Mouse (Mus musculus) left cerebral cortex, adult 8-10 months (tissue): ENCODE measurements around the gene Capn2. TPM values are rescaled to one million over a fixed set of nuclear protein-coding genes. Genes with fewer than 3 reads are reported as not detected.

Experiments
- DNase-seq, 2 experiments: peaks; one replicate each; pipeline ENCODE4 v3.0.0; 2022; ENCODE audit warnings: low spot score in 2 of 2
- total RNA-seq, 4 experiments: library from RNA; stranded (reverse); gene quantifications; 2 replicates each; pipeline ENCODE4 v1.2.4; 2022

Gene Capn2
- total RNA-seq, 4 experiments from 2014 or later, result 66.6 to 73.1 (median 71.6) TPM

DNA sequence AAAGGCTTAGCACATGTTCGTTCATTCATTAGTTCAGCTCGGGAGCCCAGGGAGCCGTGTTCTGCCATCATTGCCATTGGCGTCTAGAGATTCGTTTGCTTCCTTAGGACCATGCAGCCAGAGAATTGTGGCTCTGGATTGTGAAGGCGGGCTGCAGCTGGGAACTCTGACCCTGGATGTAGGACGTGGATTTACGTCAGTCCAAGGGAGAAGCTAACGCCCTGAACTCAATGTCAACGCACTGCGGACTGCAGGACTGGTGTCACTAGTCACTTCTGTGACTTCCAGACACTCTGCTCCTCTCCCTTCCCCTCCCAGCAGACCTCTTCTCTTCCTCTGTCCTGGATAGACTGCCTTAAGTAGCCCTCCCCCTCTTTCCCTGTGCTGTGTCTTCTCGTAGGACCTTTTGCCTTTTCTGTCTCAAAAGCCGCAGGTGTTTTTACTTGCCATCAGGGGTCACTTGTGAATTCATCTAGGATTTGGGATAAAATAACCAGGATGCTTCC lies 9.9 kb upstream of the Capn2 start:
- no peak for DNase-seq

DNA sequence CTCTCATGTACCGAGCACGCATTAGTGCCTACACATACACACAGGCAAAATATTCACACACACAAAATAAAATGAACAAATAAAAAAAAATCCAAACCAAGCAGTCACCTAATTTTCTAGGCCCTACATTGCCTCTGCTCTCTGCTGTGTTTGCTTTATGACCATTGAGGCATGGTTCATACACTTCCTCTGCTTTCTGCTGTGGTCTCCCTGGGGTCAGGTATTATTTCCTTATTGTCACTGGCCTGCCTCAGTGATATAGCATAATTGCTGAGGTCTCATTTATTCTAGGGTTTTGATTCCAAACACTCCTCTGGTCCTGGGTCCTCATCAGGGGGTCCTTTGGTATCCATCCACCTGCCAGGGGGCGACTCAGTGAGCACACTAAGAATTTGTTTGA lies 8.2 kb upstream of the Capn2 start:
- DNase-seq, result no peak

DNA sequence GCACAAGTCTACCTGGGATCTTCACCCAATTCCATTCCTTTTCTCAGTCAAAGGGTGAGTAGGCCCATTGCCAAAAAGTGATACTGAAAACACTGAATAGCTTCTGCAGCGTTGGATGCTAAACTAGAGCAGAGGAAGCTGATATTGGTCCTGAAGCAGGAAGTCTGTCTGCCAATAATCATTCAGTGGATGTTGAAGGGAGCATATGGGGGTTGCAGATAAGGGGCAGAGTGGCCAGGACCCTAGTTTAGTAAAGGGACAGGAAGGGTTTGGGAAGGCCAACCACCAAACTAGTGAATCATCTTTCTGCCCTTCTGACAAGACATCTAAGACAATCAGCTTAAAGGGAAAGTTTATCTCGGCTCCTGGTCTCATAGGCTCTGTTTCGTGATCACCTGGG lies 6.3 kb upstream of the Capn2 start:
- DNase-seq, result no peak

DNA sequence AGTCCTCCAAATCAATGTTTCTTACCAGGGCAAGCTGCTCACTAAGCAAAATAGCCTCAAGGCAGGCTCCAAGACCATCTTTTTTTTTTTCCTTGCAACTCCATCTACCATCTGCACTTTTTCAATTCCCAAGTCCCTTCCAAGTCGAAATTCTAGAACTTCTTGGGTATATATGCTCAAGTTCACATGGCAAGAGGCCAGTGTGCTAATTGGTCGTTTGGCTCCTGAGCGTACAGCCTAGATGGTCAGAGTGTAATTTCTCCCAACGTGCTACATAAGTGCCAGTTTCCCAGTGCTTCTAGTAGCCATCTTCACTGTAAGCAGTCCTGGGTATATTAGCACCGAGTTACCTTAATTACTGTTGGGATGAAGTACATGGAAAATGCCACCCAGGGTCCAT lies 5.6 kb upstream of the Capn2 start:
- no peak for DNase-seq

DNA sequence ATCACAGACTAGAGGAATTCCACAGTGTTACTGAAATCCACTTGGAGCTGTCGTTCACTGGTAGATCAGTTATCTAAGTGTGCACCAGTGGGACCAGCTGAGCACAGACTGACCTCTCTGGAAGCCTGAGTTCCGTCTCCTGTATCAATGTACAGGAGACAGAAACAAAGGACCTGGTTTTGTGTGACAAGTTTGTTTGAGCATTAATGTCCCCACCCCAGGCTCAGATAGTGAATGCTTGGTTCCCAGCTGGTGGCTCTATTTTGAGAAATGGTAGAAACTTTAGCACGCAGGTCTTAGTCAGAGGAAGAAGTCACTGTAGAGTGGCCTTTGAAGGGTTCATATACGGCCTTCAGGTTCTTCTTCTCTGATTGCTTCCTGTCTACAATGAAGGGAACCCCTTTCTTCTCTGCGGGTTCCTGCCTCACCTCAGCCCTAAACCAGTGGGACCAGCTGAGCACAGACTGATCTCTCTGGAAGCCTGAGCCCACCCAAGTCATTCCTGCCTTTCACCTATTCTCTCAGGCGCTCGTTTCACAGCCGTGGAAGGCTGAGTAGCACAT lies 3.6 kb upstream of the Capn2 start:
- no peak for DNase-seq

DNA sequence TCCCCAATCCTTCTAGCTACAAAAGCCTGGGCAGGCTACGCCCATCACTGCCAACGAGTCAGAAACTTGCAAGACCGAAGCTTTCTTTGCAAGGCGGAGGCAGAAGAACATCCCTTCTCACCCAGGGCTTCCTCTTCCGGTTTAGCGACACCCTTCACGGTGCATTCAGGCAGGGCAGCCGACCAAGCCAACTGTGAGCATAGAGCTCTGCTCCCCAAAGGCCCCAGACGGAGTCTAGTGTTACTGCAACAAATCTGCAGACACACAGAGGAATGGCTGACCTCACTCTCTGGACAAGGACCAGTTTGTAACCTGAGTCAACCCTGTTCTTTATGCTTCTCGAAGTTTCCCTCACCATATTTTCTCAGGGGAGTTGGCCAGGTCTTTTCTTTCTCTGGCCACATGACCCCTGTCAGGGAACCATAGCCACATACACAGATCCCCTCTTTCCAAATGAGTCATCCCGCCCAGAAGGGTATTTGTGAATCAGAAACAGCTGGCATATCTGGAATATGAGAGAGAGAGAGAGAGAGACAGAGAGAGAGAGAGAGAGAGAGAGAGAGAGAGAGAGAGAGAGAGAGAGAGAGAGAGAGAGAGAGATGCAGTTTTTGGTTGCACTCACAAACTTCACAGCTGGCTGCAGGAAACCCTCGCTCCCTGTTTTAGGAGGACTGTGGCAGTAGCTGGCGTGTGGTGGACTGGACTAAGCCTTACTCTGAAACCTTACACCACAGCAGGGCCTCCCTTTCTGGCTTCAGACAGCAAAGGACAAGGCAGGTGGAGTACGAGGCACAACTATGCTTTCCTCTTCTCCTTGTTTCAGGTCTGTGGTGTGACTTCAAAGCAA lies 2.9 kb upstream of the Capn2 start:
- DNase-seq, result no peak

DNA sequence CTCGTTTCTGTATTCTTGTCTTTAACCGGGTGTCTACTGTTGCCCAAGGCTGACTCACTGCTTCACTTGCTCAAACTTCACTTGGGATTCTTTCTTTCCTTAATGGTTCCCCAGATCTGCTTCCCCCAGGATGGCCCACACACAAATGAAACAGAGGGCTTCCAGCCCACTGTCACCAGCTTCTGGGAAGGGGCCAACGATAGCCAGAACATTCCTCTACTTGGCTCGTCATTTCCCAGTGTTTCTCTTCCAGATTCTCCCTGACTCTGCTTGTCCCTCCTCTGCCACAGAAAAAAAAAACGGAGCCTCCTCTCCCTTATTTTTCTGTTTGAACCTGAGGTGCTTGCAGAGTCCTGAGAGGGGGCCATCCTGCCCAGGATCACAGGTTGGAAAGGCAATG lies 1.9 kb upstream of the Capn2 start:
- DNase-seq, result no peak

DNA sequence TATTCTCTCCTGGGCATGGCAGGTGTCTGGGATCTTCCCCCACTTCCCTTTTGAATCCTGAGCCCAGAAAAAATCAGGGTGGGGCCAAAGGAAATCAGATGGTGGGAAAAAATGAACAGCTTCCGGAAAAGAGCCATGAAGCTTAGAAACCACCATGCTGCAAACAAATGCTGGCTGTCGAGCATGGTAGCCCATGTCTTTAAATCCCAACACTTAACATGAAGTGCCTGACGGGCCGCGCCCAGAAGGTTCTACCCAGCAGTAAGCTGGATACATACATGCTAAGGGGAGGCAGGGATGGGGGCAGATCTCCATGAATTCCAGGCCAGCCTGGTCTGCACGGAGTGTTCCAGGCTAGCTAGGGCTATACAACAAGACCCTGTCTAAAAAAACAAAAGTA lies 1.4 kb upstream of the Capn2 start:
- no peak for DNase-seq

DNA sequence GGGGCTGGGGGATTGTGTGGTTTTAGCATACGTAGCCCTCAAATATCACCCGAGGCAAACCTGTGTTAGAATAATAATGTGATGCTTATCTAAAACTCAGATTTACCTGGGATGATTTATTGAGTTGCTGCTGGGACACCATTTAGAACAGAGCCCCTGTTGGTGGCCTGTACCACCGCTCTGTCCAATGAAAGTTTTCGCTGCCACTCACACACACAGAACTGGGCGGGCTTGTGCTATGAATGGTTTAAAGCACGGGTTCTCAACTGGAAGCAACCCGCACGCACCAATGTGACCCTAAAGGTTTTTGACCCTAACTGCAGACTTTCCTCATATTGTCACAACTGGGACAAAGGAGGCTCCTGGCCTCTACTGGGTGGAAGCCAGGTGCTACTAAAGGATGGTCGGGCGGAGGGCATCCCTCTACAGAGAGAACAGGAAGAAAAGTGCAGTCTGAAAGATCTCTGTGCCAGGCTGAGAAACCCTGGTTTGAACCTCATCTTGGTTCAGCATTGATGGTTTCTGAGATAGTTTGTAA lies 804 bp upstream of the Capn2 start:
- DNase-seq, result no peak

DNA sequence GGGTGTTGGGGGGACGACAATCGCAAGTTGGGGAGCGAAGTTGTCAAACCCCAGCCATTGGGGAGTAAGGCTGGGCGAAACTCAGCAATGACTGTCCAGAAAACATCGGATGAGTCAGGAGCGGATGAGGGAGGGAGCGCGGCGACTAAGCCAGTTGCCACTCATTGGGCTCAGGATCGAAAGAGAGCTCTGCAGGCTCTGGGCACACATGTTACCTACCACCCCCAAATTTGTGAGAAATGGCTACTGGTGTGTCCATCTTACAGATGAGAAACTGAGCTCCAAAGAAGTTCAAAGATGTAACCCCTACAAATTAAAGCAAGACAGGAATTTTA lies 236 bp upstream of the Capn2 start:
- DNase-seq, result no peak

DNA sequence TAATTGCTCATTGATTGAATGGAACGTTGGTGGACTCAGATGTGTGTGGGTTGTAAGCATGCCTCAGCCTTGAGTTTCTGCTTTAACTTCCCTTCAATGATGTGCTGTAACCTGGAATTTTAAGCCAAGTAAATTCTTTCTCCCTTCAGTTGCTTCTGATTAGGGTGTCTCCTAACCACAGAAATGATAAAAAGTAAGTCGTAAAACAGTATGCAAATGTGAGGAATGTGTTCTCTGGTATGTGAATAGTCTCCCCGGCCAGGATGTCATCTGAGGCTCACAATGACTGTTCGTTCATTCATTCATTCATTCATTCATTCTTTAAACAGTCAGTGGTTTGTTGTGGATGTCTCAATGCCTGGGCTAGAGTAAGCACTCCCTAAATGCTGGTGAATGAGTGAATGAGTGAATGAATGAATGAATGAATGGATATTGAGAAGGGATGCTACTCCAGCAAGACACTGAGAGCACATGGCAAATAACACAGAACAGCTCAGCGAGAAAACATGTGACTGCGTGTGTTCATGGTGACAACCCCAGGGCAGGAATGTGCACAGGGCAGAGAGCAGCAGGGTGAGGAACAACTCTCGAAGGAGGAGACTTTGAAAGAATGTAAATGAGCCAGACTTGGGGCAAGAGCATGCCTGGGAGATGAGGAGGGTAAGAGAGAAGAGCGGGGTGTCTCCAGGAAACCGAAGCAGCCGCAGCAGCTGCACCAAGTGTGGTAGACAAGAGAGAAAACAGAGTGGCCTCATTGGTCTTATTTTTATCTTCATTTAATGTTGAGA lies 2.4 kb downstream of the Capn2 start:
- DNase-seq, result no peak

DNA sequence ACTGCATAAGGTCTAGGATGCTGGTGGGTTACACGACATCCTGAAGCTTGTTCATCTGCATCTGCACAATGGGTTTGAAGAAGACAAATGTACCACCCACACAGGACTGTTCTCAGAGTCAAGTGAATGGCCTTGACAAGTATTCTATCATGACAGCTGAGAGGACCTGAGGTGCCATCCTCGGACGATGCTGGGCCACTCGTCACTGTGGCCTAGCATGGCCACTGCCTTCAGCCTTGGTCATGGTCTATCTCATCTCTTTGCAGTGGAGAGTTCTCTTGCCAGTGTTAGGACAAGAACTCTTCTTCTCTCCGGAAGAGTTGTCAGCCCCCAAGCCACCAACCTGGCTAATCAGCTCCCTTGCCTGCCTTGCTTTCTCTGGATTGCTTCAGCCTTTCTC lies 3.7 kb downstream of the Capn2 start:
- no peak for DNase-seq

DNA sequence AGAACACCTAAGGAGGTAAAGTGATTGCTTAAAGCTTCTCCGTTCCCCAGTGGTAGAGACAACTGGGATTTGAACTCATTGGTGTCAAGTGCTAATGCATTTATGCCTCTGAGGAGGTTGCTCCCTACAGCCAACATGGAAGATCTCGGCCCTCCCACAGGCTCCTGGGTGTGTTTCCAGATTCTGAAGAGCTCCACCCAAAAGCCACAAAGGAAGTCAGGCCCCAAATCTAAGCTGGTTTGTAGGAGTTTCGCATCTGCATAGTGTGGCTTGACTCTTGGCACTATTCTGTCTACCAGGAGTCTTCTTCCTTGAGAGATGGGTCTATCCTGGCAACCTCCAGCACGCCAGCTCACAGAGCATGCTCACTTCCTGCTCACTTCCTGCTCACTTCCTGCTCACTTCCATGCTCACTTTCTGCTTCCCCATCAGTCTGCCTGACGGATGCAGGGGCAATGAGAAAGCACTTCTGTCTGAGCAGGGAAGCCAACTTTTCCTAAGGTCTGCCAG lies 4.5 kb downstream of the Capn2 start:
- DNase-seq, result no peak

DNA sequence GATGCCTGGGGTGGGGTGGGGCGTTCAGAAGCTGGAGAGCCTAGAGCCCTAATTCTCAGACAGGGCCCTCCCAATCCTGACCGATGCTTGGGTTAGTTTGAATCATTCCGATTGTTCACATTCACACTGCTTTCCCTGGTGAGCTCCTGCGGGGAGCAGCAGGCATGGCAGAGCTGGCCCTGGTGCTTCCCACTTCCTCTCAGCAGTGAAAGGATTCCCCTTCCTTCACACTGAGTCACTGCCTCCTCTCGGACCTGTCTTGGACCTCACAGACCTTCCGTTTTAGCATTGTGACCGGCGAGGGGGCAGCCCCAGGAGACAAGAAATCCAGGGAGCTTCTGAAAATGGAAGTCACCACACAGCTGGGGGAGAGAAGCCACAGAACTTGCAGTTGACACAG lies 5.6 kb downstream of the Capn2 start:
- no peak for DNase-seq

DNA sequence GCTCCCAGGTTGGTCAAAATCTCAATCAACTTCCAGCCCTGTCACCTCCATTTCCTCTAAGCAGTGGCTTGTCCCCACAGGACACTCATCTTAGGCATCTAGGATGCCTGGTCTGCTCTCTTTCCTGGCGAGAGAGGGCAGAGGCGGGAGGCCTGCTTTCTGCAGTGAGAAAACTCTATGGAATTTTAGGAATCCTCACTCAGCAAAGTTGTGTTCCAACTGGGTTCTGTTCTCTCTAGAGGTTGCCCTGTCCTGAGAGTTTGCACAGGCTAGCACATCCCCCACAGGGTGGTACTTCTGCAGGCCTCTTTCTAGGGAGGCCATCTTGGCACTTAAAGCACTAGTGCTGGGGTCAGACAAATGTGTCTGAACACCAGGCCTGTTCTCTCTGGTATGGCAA lies 6.3 kb downstream of the Capn2 start:
- no peak for DNase-seq

DNA sequence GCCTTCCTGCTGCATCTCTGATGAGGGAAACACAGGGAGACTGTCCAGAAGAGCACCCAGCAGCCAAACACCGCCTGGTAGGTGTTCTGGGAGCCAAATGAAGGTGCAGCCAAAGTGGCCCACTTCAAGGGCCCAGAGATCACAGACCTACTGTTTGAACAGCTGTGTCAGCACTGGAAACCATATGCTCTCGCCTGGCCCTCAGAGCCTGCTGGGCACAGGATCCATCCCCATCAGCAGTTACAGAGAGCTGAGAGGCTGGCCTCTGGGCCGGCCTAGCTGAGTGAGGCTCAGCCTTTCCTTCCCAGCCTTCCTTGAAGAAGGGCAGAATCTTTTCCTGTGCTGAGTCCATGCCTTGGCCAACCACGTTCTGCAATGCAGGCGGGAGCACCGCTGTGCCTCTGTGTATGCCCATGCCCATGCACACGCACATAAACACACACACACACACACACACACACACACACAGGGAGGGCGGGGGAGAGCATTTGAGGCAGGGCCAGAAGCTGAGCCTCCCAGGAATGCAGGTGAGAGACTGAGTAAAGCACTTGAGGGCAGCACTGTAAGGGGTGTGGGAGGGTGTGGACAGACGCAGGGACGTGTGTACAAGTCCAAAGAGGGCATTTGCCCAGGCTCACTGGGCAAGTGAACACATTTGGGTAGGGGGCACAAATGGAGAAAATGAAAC lies 8.2 kb downstream of the Capn2 start:
- no peak for DNase-seq

DNA sequence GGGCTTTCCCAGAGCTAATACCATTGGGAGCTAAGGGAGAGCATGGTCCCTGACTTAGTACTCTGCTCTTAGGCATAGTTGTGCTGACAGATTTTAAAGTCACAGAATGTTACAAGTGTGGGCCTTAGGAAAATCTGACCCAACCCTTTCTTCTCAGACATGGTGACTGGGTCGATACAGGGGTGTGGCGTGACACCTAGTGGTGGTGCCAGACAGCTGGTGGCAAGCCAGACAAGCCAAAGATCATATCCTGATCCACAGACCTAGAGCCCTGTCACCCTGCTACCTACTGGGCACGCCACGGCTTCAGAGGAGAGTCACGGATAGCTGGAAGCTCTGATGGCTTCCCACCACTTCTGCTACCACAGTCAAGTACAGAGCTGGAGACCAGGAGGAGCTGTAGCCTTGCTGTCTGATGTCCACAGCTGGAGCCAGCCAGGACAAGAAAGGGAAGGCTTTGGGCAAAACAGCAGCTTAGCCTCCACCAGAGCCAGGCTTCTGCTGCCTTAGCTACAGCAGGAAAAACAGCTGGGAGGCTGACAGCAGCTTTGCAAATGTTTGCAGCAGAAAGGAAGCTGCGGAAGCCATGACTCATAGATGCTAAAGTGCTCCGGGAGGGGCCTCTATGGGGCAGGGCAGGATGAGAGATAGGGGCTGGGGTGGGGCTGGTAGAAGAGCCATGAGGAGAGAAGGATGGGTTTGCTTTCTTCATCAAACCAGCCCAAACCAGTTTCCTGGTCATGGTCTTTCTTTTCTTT lies 11.0 kb downstream of the Capn2 start:
- no peak for DNase-seq

DNA sequence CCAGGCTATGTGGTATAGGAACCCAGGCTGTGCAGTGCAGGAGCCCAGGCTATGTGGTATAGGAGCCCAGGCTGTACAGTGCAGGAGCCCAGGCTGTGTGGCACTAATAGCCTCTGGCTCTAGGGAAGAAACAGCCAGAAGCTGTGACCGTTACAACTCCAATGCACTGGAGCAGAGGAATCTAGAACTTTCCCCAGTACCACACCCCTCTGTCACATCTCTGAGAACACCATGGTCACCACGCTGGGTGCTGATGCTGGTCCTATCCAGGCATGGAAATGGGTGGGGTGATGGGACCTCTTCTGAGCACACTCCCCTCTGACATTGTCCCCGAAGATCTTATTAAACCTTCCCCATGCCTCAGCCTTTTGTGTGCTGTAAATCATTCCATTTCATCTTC lies 12.1 kb downstream of the Capn2 start:
- DNase-seq, result no peak

DNA sequence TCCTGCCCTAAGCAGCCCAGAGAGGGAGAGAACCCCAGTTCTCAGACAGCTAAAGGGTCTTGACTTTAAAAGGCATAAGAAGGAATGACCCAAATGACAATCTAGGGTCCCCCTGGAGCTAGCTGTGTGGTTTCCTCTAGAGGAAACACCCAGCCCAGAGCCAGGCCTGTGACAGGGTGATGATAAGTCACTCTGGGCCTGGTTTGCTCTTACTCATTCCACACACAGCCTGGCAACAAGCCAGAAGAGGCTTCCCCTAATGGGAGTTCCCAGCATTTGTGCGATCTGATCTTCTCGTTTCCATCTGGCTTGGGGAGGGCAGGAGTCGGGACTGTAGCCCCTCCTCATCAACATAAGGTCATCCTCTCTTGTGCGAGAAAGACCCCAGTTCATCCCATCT lies 13.2 kb downstream of the Capn2 start:
- no peak for DNase-seq

DNA sequence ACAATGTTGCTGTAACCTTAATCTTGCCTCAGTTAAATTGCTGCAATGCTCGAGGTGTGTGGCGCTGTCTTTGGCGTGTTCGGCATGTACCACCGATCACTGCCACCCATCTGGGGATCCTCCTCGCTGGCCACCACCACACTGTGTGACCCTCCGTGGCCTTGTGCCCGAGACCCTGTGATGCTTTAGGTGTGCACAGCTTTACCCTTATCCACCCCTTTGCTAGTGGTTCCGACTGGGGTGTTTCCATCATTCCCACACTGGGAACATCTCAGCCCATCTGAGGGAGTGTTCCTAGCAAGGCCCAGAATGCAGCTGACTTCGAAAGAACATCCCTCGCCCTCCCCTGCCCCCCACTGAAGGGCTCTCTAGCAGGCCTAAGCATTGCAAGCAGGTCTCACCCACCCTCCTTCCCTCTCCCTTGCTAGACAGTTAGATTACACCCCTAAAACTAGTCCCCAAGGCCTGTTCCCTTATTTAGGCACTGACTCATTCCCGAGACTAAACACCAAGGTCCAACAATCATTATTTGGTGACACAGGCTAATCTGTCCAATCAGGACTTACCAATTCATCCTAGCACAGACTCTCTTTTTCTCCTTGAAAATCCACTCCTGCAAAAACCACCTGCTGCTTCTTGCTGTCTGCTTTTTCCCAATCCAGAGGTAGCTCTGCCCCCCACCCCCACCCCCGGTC lies 14.1 kb downstream of the Capn2 start:
- DNase-seq, result no peak
